Mouse (Mus musculus): ENCODE data around the gene Mon1b. TPM values are rescaled to one million over a fixed set of nuclear protein-coding genes. Genes with fewer than 3 reads are reported as not detected.

The Mon1b gene
- polyA plus RNA-seq (2015; fragmentation: Nextera tagmentation; extraction: Ambion mirVana) = 8.2 and 10.3 TPM in 2 replicates

DNA sequence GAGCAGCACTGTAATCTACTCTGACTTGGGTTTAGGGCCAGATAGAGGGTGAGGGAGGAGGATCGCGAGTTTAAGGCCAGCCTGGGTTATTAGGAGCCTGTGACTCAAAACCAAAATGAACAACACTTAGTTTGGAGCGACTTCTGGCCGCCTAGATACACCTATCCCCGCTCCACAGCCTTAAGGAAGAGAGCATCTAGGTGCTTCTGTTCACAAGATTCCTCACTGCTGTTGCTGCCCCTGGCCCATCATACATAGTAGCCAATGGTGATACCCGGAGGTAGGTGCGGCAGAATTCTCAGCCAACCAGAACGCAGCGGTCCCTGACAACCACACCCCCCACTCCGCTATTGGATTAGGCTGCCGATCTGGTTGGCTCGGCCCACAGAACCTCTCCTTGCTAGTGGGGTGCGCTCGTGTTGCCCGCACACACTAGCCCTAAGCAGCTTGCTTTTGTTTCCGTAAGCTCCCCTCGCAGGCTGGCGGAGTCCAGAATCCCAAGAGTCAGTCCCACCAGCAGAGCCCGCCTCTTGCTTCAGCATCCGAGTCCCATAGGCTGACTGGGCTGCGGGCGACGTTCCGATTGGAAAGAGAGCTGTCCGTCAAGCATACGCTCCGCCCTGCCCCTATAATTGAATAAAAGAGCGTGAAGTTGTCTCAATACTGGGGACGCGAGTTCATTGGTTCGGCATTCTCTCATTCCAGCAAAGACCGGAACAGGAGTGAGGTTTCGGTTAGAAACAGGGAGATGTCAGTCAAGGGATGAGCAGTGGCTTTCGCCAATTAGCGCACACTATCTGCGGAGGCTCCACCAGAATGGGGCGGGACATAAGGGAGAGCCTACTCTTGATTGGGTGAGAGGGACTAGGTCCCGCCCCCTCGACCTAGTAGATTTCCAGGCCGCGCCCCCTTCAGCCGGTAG, at the start of gene Mon1b:
Gene Mon1b (plus strand): TSS at position 918 of the 922 bp plus-strand sequence.
- H3K4me2 ChIP-seq (replicated peaks; ENCODE audit: low read depth, low read length) = peak within 1 kb of the TSS; percentile 95
- under 1% methylated on average over 42 of the region's 42 CpGs for WGBS
- H3K36me3 ChIP-seq (ENCODE audit: insufficient read depth, low read length) = peaks cover 22% of the 10 kb centered on the region
- peak within 1 kb of the TSS; percentile 92 for H3K27ac ChIP-seq (ENCODE audit: low read length)
- peak; percentile 99 for ATAC-seq (ENCODE audit: low FRiP score, low TSS enrichment)
- H3K4me3 ChIP-seq (ENCODE audit: low read length) = peak within 1 kb of the TSS; percentile 64
- peaks cover 15% of the 10 kb centered on the region for H3K4me1 ChIP-seq (ENCODE audit: insufficient read depth, low read length)
- peak within 1 kb of the TSS; percentile 77 for H3K9ac ChIP-seq (replicated peaks; ENCODE audit: low read length)
- H3K27me3 ChIP-seq (ENCODE audit: insufficient read depth, low read length) = no peaks in the 10 kb centered on the region
- H3K9me3 ChIP-seq (ENCODE audit: low read length) = no peaks in the 10 kb centered on the region

DNA sequence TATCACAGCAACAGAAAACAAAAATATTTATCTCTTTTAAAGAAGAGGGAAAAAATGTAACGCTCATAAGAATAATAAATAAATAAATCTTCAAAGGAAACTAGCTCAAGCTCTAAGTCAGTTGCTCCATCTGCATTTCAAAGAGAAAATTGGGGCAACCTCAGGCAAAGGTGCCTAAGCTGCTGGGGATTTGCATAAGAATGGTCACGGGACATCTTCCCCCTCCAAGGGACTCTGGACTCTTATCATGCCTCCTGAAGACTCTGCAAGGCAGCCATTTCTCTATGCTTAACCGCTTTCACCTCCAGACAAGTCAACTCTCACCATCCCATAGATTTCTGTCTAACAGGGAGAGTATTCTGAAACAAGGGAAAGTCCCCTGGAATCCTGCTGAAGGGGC, 37.0 kb upstream of the Mon1b start:
- H3K4me3 ChIP-seq (ENCODE audit: low read length) = no peak overlapping the region
- no peak overlapping the region for H3K27ac ChIP-seq (ENCODE audit: low read length)
- H3K9me3 ChIP-seq (ENCODE audit: low read length) = no peaks in the 10 kb centered on the region
- no peak overlapping the region for H3K4me2 ChIP-seq (replicated peaks; ENCODE audit: low read depth, low read length)
- H3K36me3 ChIP-seq (ENCODE audit: insufficient read depth, low read length) = no peaks in the 10 kb centered on the region
- no peak for ATAC-seq (ENCODE audit: low FRiP score, low TSS enrichment)
- no peak overlapping the region for H3K9ac ChIP-seq (replicated peaks; ENCODE audit: low read length)
- H3K27me3 ChIP-seq (ENCODE audit: insufficient read depth, low read length) = no peaks in the 10 kb centered on the region
- no peaks in the 10 kb centered on the region for H3K4me1 ChIP-seq (ENCODE audit: insufficient read depth, low read length)
- WGBS = 53% methylated on average over 3 of the region's 3 CpGs

DNA sequence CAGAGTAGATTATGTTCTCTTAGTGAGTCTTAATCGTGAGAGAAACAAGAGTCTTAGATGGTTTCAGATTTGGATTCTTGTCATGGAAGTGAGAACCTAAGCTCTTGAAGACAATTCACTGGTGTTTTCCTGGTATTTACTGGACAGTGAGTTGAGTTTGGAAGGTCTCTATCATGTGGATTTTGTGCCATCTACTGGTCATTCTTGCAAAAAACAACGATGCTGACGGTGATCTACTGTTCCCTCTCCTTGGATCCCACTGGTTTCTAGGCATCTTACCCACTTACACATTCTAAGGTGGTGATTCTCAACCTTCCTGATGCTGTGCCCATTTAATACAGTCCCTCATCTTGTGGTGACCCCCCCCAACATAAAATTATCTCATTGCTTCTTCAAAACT, 2.8 kb upstream of the Mon1b start:
- H3K4me1 ChIP-seq (ENCODE audit: insufficient read depth, low read length) = peaks cover 15% of the 10 kb centered on the region
- no peak overlapping the region for H3K27ac ChIP-seq (ENCODE audit: low read length)
- no peak overlapping the region for H3K4me2 ChIP-seq (replicated peaks; ENCODE audit: low read depth, low read length)
- 4% methylated on average over 3 of the region's 3 CpGs for WGBS
- no peak overlapping the region for H3K9ac ChIP-seq (replicated peaks; ENCODE audit: low read length)
- no peaks in the 10 kb centered on the region for H3K27me3 ChIP-seq (ENCODE audit: insufficient read depth, low read length)
- H3K4me3 ChIP-seq (ENCODE audit: low read length) = no peak overlapping the region
- ATAC-seq (ENCODE audit: low FRiP score, low TSS enrichment) = no peak
- no peaks in the 10 kb centered on the region for H3K9me3 ChIP-seq (ENCODE audit: low read length)
- 0 out of 2 replicates have a peak, but pooled peaks cover under 1% of the 10 kb centered on the region for H3K36me3 ChIP-seq (ENCODE audit: insufficient read depth, low read length)

DNA sequence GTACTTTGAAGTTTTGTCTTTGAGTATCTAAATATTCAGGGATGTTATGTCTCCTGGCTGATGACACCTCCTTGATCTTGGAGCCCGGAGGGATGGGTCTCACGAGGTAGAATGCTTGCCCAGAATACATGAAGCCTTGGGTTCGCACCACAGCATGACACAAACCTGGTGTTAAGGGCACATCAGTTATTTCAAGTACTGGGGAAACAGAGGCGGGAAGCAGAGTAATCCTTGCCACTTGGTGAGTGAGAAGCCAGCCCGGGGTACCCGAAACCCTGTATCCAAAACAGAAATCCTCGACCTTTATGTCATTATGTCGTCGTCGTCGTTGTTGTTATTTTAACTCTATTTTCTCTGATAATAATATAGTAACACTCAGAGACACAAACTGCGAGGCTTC, 1.2 kb upstream of the Mon1b start:
- peak overlapping the region; percentile 59; the same call in 1 of the 2 replicates for H3K9ac ChIP-seq (replicated peaks; ENCODE audit: low read length)
- peaks cover 14% of the 10 kb centered on the region for H3K36me3 ChIP-seq (ENCODE audit: insufficient read depth, low read length)
- no peaks in the 10 kb centered on the region for H3K9me3 ChIP-seq (ENCODE audit: low read length)
- 30% methylated on average over 12 of the region's 12 CpGs for WGBS
- H3K4me2 ChIP-seq (replicated peaks; ENCODE audit: low read depth, low read length) = peak overlapping the region; percentile 59
- no peak for ATAC-seq (ENCODE audit: low FRiP score, low TSS enrichment)
- H3K27ac ChIP-seq (ENCODE audit: low read length) = no peak overlapping the region
- H3K4me3 ChIP-seq (ENCODE audit: low read length) = peak overlapping the region; percentile 64
- peaks cover 15% of the 10 kb centered on the region for H3K4me1 ChIP-seq (ENCODE audit: insufficient read depth, low read length)
- H3K27me3 ChIP-seq (ENCODE audit: insufficient read depth, low read length) = no peaks in the 10 kb centered on the region

DNA sequence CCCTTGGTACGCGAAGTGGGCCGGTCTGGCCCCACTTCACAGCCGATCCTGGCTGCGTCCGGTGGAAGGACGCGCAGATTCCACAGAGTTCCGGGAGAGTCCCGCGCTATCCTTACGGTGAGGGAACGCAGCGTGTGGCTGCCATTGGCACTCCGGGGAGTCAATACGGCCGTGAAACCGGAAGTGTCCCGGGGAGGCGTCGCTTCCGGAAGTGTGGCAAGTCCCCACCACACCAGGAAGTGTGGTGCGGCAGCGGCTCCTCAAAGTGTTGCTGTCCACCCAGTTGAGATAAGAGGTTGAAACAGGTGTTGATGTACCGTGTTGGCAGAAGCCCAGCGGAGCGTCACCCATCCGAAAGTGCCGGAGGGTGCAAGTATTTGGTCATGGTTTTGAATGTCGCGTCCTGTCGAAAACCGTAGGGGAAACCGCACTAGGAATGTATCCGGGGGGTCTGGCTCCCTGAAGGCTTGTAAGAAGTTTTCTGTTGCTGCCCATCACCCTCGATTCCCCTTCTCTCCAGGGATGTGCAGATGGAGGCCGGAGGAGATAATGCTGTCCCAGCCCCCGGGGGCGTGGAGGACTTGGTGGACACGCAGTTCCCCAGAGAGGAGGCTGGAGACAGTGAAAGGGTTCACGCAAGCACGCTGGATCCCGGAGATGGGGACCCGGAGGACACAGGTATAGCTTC, 349 bp downstream of the Mon1b start:
- Histone ChIP-seq H3K9ac (replicated peaks; ENCODE audit: low read length) (peak overlapping the region; percentile 77), H3K36me3 (ENCODE audit: insufficient read depth, low read length) (peaks cover 24% of the 10 kb centered on the region), H3K9me3 (ENCODE audit: low read length) (no peaks in the 10 kb centered on the region), H3K4me2 (replicated peaks; ENCODE audit: low read depth, low read length) (peak overlapping the region; percentile 95), H3K4me1 (ENCODE audit: insufficient read depth, low read length) (peaks cover 15% of the 10 kb centered on the region), H3K4me3 (ENCODE audit: low read length) (peak overlapping the region; percentile 64), H3K27me3 (ENCODE audit: insufficient read depth, low read length) (no peaks in the 10 kb centered on the region), H3K27ac (ENCODE audit: low read length) (peak overlapping the region; percentile 92)
- ATAC-seq (ENCODE audit: low FRiP score, low TSS enrichment) = peak; percentile 81
- WGBS = under 1% methylated on average over 44 of the region's 44 CpGs

DNA sequence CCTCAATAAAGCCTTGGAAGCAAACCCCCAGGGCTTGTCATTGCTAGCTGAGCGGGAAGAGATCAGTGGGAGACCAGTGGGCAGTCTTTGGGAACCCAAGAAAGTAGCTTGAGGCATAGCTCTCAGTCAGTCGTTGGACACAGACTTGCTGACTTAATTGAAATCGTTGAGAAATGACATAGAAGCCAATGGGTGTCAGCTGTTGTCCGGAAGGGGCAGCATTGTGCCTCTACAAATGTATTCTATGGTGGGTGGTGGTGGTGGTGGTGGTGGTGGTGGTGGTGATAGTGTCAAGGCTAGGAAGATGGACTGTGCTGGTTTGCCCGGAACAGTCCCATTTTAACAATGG, 867 bp downstream of the Mon1b start:
- peak overlapping the region; percentile 64 for H3K4me3 ChIP-seq (ENCODE audit: low read length)
- H3K36me3 ChIP-seq (ENCODE audit: insufficient read depth, low read length) = peaks cover 25% of the 10 kb centered on the region
- H3K27ac ChIP-seq (ENCODE audit: low read length) = no peak overlapping the region
- ATAC-seq (ENCODE audit: low FRiP score, low TSS enrichment) = no peak
- peaks cover 15% of the 10 kb centered on the region for H3K4me1 ChIP-seq (ENCODE audit: insufficient read depth, low read length)
- WGBS = 38% methylated on average over 5 of the region's 5 CpGs
- peak overlapping the region; percentile 77 for H3K9ac ChIP-seq (replicated peaks; ENCODE audit: low read length)
- peak overlapping the region; percentile 95 for H3K4me2 ChIP-seq (replicated peaks; ENCODE audit: low read depth, low read length)
- no peaks in the 10 kb centered on the region for H3K9me3 ChIP-seq (ENCODE audit: low read length)
- no peaks in the 10 kb centered on the region for H3K27me3 ChIP-seq (ENCODE audit: insufficient read depth, low read length)

DNA sequence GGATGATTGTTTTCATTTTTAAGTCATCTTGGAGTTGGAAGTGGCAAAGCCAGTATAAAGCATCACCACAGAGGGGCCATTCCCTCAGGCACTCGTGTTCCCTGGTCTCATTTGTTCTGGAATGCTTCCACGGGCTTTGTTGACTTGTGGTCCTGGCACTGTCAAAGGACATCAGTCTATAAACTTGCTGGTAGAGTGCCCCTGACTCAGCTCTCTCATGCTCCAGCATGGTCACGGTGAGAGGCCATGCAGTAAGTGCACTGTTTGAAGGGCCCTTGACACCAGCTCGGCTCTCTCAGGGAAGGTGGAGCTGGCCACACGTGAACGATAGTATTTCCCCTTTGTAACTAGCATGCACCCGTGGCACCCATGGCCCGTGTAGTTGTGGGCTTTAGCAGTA, 5.0 kb downstream of the Mon1b start:
- no peak for ATAC-seq (ENCODE audit: low FRiP score, low TSS enrichment)
- Histone ChIP-seq H3K27me3 (ENCODE audit: insufficient read depth, low read length) (no peaks in the 10 kb centered on the region), H3K9ac (replicated peaks; ENCODE audit: low read length) (no peak overlapping the region), H3K36me3 (ENCODE audit: insufficient read depth, low read length) (peaks cover 45% of the 10 kb centered on the region), H3K4me2 (replicated peaks; ENCODE audit: low read depth, low read length) (no peak overlapping the region), H3K9me3 (ENCODE audit: low read length) (no peaks in the 10 kb centered on the region), H3K4me1 (ENCODE audit: insufficient read depth, low read length) (peaks cover 8% of the 10 kb centered on the region), H3K27ac (ENCODE audit: low read length) (no peak overlapping the region), H3K4me3 (ENCODE audit: low read length) (no peak overlapping the region)
- WGBS = 87% methylated on average over 8 of the region's 8 CpGs

DNA sequence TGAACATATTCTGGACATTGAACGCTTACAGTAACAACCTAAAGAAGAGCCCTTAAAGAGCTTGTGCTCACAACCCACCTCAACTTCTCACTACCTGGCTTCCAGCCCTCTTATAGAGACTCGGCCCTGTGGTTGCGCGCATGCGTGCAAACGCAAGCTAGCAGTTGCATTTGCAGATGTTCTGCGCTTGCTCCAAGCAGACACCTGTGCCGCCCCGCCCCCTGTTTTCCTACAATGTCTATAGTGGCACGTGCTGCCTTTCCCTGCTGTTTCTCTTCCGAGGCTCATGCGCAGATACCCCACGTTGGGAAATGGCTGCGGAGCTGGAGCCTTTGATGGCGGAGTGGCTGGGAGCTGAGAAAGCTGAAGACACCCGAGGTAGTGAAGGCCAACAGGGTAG, 7.5 kb downstream of the Mon1b start, which contains the start of gene Syce1l:
Gene Syce1l (plus strand): TSS at position 288 of the 400 bp plus-strand sequence.
- ATAC-seq (ENCODE audit: low FRiP score, low TSS enrichment) = no peak
- H3K36me3 ChIP-seq (ENCODE audit: insufficient read depth, low read length) = peaks cover 42% of the 10 kb centered on the region

DNA sequence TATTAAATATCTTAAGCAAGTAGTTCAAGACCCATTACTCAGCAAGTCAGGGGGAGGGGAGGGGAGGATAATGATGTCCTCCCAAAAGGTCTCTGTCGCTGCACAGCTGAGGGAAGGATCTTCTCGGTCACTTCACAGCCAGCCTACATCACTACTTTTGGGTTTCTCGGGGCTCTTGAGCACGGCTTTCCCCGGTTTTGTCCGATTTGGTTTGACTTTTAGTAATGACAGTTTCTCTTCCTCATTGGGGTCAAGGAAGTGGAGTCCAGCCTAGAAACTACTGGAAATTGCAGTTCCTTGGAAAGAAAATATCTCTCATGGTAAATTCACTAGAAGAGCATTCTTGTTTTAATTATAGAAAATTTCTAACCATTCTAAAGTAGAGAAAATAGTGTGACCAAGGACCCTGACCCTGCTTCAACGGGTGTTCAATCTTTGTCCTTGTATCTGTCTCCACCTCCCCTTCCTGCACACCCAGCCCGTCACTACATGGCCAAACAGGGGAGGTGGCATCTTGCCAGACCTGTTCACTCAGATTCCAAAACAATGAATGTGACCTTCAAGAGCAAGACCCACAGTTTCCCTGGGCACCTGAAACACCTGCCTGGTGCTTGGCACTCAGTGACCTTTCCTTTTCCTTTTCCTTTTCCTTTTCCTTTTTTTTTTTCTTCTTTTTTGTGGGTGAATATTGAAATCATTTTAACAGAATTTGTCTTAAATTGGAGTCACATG, 8.3 kb downstream of the Mon1b start:
- 76% methylated on average over 8 of the region's 8 CpGs for WGBS
- H3K4me2 ChIP-seq (replicated peaks; ENCODE audit: low read depth, low read length) = no peak overlapping the region
- H3K9ac ChIP-seq (replicated peaks; ENCODE audit: low read length) = no peak overlapping the region
- ATAC-seq (ENCODE audit: low FRiP score, low TSS enrichment) = no peak
- no peak overlapping the region for H3K27ac ChIP-seq (ENCODE audit: low read length)
- peaks cover 35% of the 10 kb centered on the region for H3K36me3 ChIP-seq (ENCODE audit: insufficient read depth, low read length)
- H3K4me1 ChIP-seq (ENCODE audit: insufficient read depth, low read length) = no peaks in the 10 kb centered on the region
- H3K9me3 ChIP-seq (ENCODE audit: low read length) = no peaks in the 10 kb centered on the region
- H3K4me3 ChIP-seq (ENCODE audit: low read length) = no peak overlapping the region
- H3K27me3 ChIP-seq (ENCODE audit: insufficient read depth, low read length) = no peaks in the 10 kb centered on the region

More for the DNA sequence above, 7.5 kb downstream of the Mon1b start, which contains the start of gene Syce1l:
- Histone ChIP-seq H3K27ac (ENCODE audit: low read length) (no peak within 1 kb of the TSS), H3K4me1 (ENCODE audit: insufficient read depth, low read length) (no peaks in the 10 kb centered on the region), H3K4me3 (ENCODE audit: low read length) (no peak within 1 kb of the TSS), H3K27me3 (ENCODE audit: insufficient read depth, low read length) (no peaks in the 10 kb centered on the region), H3K9me3 (ENCODE audit: low read length) (no peaks in the 10 kb centered on the region), H3K9ac (replicated peaks; ENCODE audit: low read length) (no peak within 1 kb of the TSS), H3K4me2 (replicated peaks; ENCODE audit: low read depth, low read length) (no peak within 1 kb of the TSS)
- 94% methylated on average over 16 of the region's 16 CpGs for WGBS
